Mouse (Mus musculus) embryonic facial prominence, embryonic 14.5 days (tissue): ENCODE measurements around the gene Lrrc28. TPM values are rescaled to one million over a fixed set of nuclear protein-coding genes. Genes with fewer than 3 reads are reported as not detected.
"Not testable (repeated sequence)": the region's sequence is repeated elsewhere in the genome, so short reads cannot be mapped to it uniquely, and the experiment has no call there.

ENCODE experiments used
- ATAC-seq: fragments of 200-750 bp; cut with Nextera tagmentation; 2 replicates; pipeline ENCODE4 v1.8.0; 2017; ENCODE audit warnings: low read depth, moderate number of reproducible peaks, moderate TSS enrichment
- DNase-seq: peaks from one replicate; pipeline ENCODE4 v3.0.0-alpha.2; 2015; ENCODE audit warnings: low spot score
- H3K27ac ChIP-seq: fragments of 300-500 bp; sonication (generic); replicated peaks from 2 replicates; pipeline ENCODE4 v1.5.1; 2014; ENCODE audit warnings: low read depth, mild to moderate bottlenecking, low read length, moderate library complexity
- H3K27me3 ChIP-seq: fragments of 300-500 bp; sonication (generic); replicated peaks from 2 replicates; pipeline ENCODE4 v1.6.1; 2014; ENCODE audit warnings: low read length; ENCODE audit not compliant: control insufficient read depth, insufficient read depth
- H3K36me3 ChIP-seq: fragments of 300-500 bp; sonication (generic); 2 replicates; pipeline ENCODE4 v1.6.1; 2014; ENCODE audit warnings: low read length, mixed read lengths; ENCODE audit not compliant: control insufficient read depth, insufficient read depth
- H3K4me1 ChIP-seq: fragments of 300-500 bp; sonication (generic); 2 replicates; pipeline ENCODE4 v1.6.1; 2014; ENCODE audit warnings: antibody characterized with exemption, low read length; ENCODE audit not compliant: control insufficient read depth, insufficient read depth
- H3K4me2 ChIP-seq: fragments of 300-500 bp; sonication (generic); 2 replicates; pipeline ENCODE4 v1.6.1; 2014; ENCODE audit warnings: low read depth, mild to moderate bottlenecking, low read length, moderate library complexity, mixed read lengths
- H3K4me3 ChIP-seq: fragments of 300-500 bp; sonication (generic); 2 replicates; pipeline ENCODE4 v1.5.1; 2014; ENCODE audit warnings: low read depth, mild to moderate bottlenecking, low read length
- H3K9ac ChIP-seq: fragments of 300-500 bp; sonication (generic); 2 replicates; pipeline ENCODE4 v1.6.1; 2014; ENCODE audit warnings: low read depth, mild to moderate bottlenecking, low read length, moderate library complexity, mixed read lengths
- H3K9me3 ChIP-seq: fragments of 300-500 bp; sonication (generic); 2 replicates; pipeline ENCODE4 v1.6.1; 2016; ENCODE audit warnings: low read length; ENCODE audit not compliant: control insufficient read depth
- WGBS: fragments of 180-500 bp; shearing (Covaris S2); extraction: QIAGEN DNeasy Blood & Tissue Kit; methylation state at CpG from one replicate; pipeline ENCODE4 v1.1.7; 2014; 5-methylcytosine and 5-hydroxymethylcytosine counted together
- polyA plus RNA-seq: library from polyadenylated mRNA; unstranded; fragments of >200 nt; fragmentation: Nextera tagmentation; extraction: Ambion mirVana; gene quantifications from 2 replicates; pipeline ENCODE4 v1.2.1, GENCODE M21; 2014

Gene Lrrc28
- polyA plus RNA-seq, 1 experiment from 2014 or later, result 19.8 TPM

- WGBS, result 84% methylated on average over 18 of the region's 18 CpGs
- Histone ChIP-seq H3K9ac (no peak overlapping the region), H3K4me3 (no peak overlapping the region), H3K4me1 (peaks cover 12% of the 10 kb centered on the region), H3K27me3 (no peaks in the 10 kb centered on the region), H3K27ac (0 out of 2 replicates have a peak overlapping the region, but pooled peaks have one; percentile 0), H3K9me3 (no peaks in the 10 kb centered on the region), H3K36me3 (no peaks in the 10 kb centered on the region), H3K4me2 (no peak overlapping the region)
- DNase-seq (no peak), ATAC-seq (no peak)
These were observed 116.2 kb downstream of the Lrrc28 start for GRCm38 (mm10) chr7:67528821-67529221.

GRCm38 (mm10) chr7:67528063-67528811 is 116.8 kb downstream of the Lrrc28 start:
- Histone ChIP-seq H3K36me3 (no peaks in the 10 kb centered on the region), H3K9me3 (no peaks in the 10 kb centered on the region), H3K27ac (0 out of 2 replicates have a peak overlapping the region, but pooled peaks have one; percentile 0), H3K9ac (no peak overlapping the region), H3K4me1 (peaks cover 10% of the 10 kb centered on the region), H3K27me3 (no peaks in the 10 kb centered on the region), H3K4me3 (no peak overlapping the region), H3K4me2 (no peak overlapping the region)
- ATAC-seq (peak; percentile 76; the same call in 1 of the 2 replicates), DNase-seq (peak; percentile 85)
- WGBS, result 61% methylated on average over 10 of the region's 10 CpGs

- WGBS, result 89% methylated on average over 3 of the region's 3 CpGs
- H3K4me3 ChIP-seq, result no peak overlapping the region
- no peaks in the 10 kb centered on the region for H3K36me3 ChIP-seq
- H3K4me2 ChIP-seq, result no peak overlapping the region
- peaks cover 10% of the 10 kb centered on the region for H3K4me1 ChIP-seq
- no peaks in the 10 kb centered on the region for H3K9me3 ChIP-seq
- no peak for ATAC-seq
- no peak overlapping the region for H3K27ac ChIP-seq
- no peak for DNase-seq
- H3K27me3 ChIP-seq, result no peaks in the 10 kb centered on the region
- H3K9ac ChIP-seq, result no peak overlapping the region
These were observed 119.0 kb downstream of the Lrrc28 start for GRCm38 (mm10) chr7:67525886-67526580.

- not testable (repeated sequence) for H3K27me3 ChIP-seq, H3K9me3 ChIP-seq, DNase-seq, H3K9ac ChIP-seq, ATAC-seq, H3K4me1 ChIP-seq, H3K4me3 ChIP-seq, H3K27ac ChIP-seq, H3K4me2 ChIP-seq, H3K36me3 ChIP-seq
- WGBS, result 97% methylated on average over 8 of the region's 8 CpGs
These were observed 121.0 kb downstream of the Lrrc28 start for GRCm38 (mm10) chr7:67524069-67524468.

GRCm38 (mm10) chr7:67523400-67523799 is 121.7 kb downstream of the Lrrc28 start:
- H3K36me3 ChIP-seq, result no peaks in the 10 kb centered on the region
- no peaks in the 10 kb centered on the region for H3K9me3 ChIP-seq
- H3K4me3 ChIP-seq, result no peak overlapping the region
- no peak overlapping the region for H3K27ac ChIP-seq
- no peak overlapping the region for H3K4me2 ChIP-seq
- no peaks in the 10 kb centered on the region for H3K27me3 ChIP-seq
- 68% methylated on average over 7 of the region's 7 CpGs for WGBS
- H3K4me1 ChIP-seq, result peaks cover 7% of the 10 kb centered on the region
- no peak overlapping the region for H3K9ac ChIP-seq
- DNase-seq, result no peak
- no peak for ATAC-seq

GRCm38 (mm10) chr7:67521731-67522130 is 123.3 kb downstream of the Lrrc28 start:
- H3K4me3 ChIP-seq, H3K27ac ChIP-seq, H3K36me3 ChIP-seq, H3K9ac ChIP-seq, H3K4me2 ChIP-seq, DNase-seq, H3K27me3 ChIP-seq, H3K9me3 ChIP-seq, ATAC-seq, H3K4me1 ChIP-seq: not testable (repeated sequence)
- WGBS, result 79% methylated on average over 3 of the region's 5 CpGs

- H3K9me3 ChIP-seq, result no peaks in the 10 kb centered on the region
- no peak overlapping the region for H3K4me2 ChIP-seq
- no peaks in the 10 kb centered on the region for H3K36me3 ChIP-seq
- H3K9ac ChIP-seq, result no peak overlapping the region
- ATAC-seq, result no peak
- no peak overlapping the region for H3K27ac ChIP-seq
- no peak overlapping the region for H3K4me3 ChIP-seq
- H3K4me1 ChIP-seq, result no peaks in the 10 kb centered on the region
- no peak for DNase-seq
- WGBS, result 78% methylated on average over 4 of the region's 4 CpGs
- no peaks in the 10 kb centered on the region for H3K27me3 ChIP-seq
These were observed 124.1 kb downstream of the Lrrc28 start for GRCm38 (mm10) chr7:67520959-67521358.

GRCm38 (mm10) chr7:67520001-67520400 is 125.1 kb downstream of the Lrrc28 start:
- H3K27ac ChIP-seq, result no peak overlapping the region
- DNase-seq, result no peak

More at GRCm38 (mm10) chr7:67520001-67520400, 125.1 kb downstream of the Lrrc28 start:
- no peak for ATAC-seq
- Histone ChIP-seq H3K4me1 (peaks cover 1% of the 10 kb centered on the region; the same call in 1 of the 2 replicates), H3K4me2 (no peak overlapping the region), H3K9ac (no peak overlapping the region), H3K9me3 (no peaks in the 10 kb centered on the region), H3K27me3 (no peaks in the 10 kb centered on the region), H3K36me3 (no peaks in the 10 kb centered on the region), H3K4me3 (no peak overlapping the region)
- WGBS, result 82% methylated on average over 10 of the region's 10 CpGs
